Mouse (Mus musculus): ENCODE measurements around the gene Snd1.

DNA sequence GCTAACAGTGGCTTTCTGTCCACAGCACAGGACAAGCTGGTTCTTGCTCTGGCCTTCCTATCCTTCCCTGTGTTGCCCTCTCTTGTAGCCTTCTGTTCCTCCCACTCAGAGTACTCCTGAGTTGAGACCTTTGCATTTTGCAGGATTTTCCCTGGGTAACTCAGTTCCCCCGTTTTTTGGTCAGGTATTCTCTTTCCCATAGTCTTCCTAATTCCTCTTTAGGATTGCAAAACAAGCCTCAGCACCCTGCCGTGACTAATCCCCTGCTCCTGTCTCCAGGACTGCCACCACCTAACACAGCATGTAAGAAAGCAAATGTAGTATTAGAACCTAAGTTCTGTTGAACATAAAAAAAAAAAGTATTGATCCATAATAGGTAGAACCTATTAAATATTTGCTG, 296.4 kb downstream of the Snd1 start:
- no peak for TF ChIP-seq CTCF (conservative IDR thresholded peaks at IDR 0.05; ENCODE audit: low read length)
- no peak for TF ChIP-seq NANOG (IDR thresholded peaks at IDR 0.05; ENCODE audit: borderline replicate concordance, low read length)

All from E14TG2a.4 (cell line).